Mouse (Mus musculus) C2C12 (cell line): Measurements from ENCODE around the gene Rab3gap2. TPM values are rescaled to one million over a fixed set of nuclear protein-coding genes. Genes with fewer than 3 reads are reported as not detected.

Experiments used
- H3K27me3 ChIP-seq: one replicate; pipeline ENCODE4 v1.6.1; 2011; ENCODE audit not compliant: control insufficient read depth, insufficient read depth, insufficient read length
- H3K36me3 ChIP-seq: one replicate; pipeline ENCODE4 v1.6.1; 2011; ENCODE audit not compliant: control insufficient read depth, insufficient read depth
- H3K4me3 ChIP-seq: one replicate; pipeline ENCODE4 v1.5.1; 2011; ENCODE audit warnings: mild to moderate bottlenecking, control low read depth; ENCODE audit not compliant: poor library complexity, insufficient read depth, severe bottlenecking
- H3K79me2 ChIP-seq: one replicate; pipeline ENCODE4 v1.6.1; 2011; ENCODE audit not compliant: control insufficient read depth, insufficient read depth
- H3K79me3 ChIP-seq: one replicate; pipeline ENCODE4 v1.6.1; 2011; ENCODE audit warnings: low read depth, control low read depth
- H3ac ChIP-seq: one replicate; pipeline ENCODE3; 2011; ENCODE audit warnings: low read depth; ENCODE audit not compliant: control insufficient read depth, insufficient read length
- CEBPB ChIP-seq: IDR thresholded peaks from one replicate; pipeline ENCODE4 v1.6.1; 2011; ENCODE audit warnings: low read depth, mild to moderate bottlenecking, control low read depth, moderate library complexity
- CTCF ChIP-seq: IDR thresholded peaks from one replicate; pipeline ENCODE4 v1.5.1; 2011; ENCODE audit not compliant: control insufficient read depth, insufficient read depth, insufficient read length
- FOSL1 ChIP-seq: IDR thresholded peaks from one replicate; pipeline ENCODE4 v1.8.0; 2011; ENCODE audit warnings: mild to moderate bottlenecking, low read length; ENCODE audit not compliant: poor library complexity, insufficient read depth, severe bottlenecking
- MAX ChIP-seq: IDR thresholded peaks from one replicate; pipeline ENCODE4 v1.6.1; 2011; ENCODE audit warnings: mild to moderate bottlenecking, control low read depth
- MYOD1 ChIP-seq: IDR thresholded peaks from one replicate; pipeline ENCODE4 v1.6.1; 2011; ENCODE audit warnings: low read depth; ENCODE audit not compliant: control insufficient read depth, insufficient read length
- MYOG ChIP-seq: IDR thresholded peaks from one replicate; pipeline ENCODE4 v1.6.1; 2011; ENCODE audit not compliant: control insufficient read depth, insufficient read length; ENCODE audit errors: extremely low read depth
- USF1 ChIP-seq: IDR thresholded peaks from one replicate; pipeline ENCODE4 v1.6.1; 2011; ENCODE audit warnings: low read depth, mild to moderate bottlenecking, control low read depth, moderate library complexity
- polyA plus RNA-seq: library from polyadenylated mRNA; unstranded; fragments of >200 nt; fragmentation: generic; extraction: Trizol; gene quantifications from one replicate; pipeline ENCODE4 v1.2.1, GENCODE M21; 2012; ENCODE audit warnings: missing spikeins

Rab3gap2 gene
- polyA plus RNA-seq, 1 experiment: 24.1 TPM

GRCm38 (mm10) chr1:185252351-185252750 lies 48.4 kb downstream of the Rab3gap2 start:
- Histone ChIP-seq H3K79me3 (no peaks in the 10 kb centered on the region), H3ac (no peak overlapping the region), H3K27me3 (no peaks in the 10 kb centered on the region), H3K4me3 (no peak overlapping the region), H3K79me2 (no peaks in the 10 kb centered on the region), H3K36me3 (peaks cover 56% of the 10 kb centered on the region)
- TF ChIP-seq USF1: no peak
- TF ChIP-seq FOSL1: no peak
- TF ChIP-seq MAX: no peak
- no peak for TF ChIP-seq MYOD1
- TF ChIP-seq CEBPB: no peak
- no peak for TF ChIP-seq CTCF
- no peak for TF ChIP-seq MYOG

- Histone ChIP-seq H3K79me2 (no peaks in the 10 kb centered on the region), H3K36me3 (peaks cover 50% of the 10 kb centered on the region), H3K79me3 (no peaks in the 10 kb centered on the region), H3K4me3 (no peak overlapping the region), H3ac (no peak overlapping the region), H3K27me3 (no peaks in the 10 kb centered on the region)
- TF ChIP-seq MAX: no peak
- no peak for TF ChIP-seq MYOD1
- no peak for TF ChIP-seq USF1
- no peak for TF ChIP-seq FOSL1
- no peak for TF ChIP-seq CTCF
- no peak for TF ChIP-seq CEBPB
These were observed 49.4 kb downstream of the Rab3gap2 start for GRCm38 (mm10) chr1:185253140-185253892.

GRCm38 (mm10) chr1:185255336-185255735 lies 51.4 kb downstream of the Rab3gap2 start:
- Histone ChIP-seq H3K27me3 (no peaks in the 10 kb centered on the region), H3K79me2 (no peaks in the 10 kb centered on the region), H3K4me3 (no peak overlapping the region), H3K36me3 (peaks cover 45% of the 10 kb centered on the region), H3ac (no peak overlapping the region), H3K79me3 (no peaks in the 10 kb centered on the region)
- no peak for TF ChIP-seq MYOG
- TF ChIP-seq FOSL1: no peak
- no peak for TF ChIP-seq CTCF
- TF ChIP-seq USF1: no peak
- no peak for TF ChIP-seq MYOD1
- TF ChIP-seq MAX: no peak
- TF ChIP-seq CEBPB: no peak

GRCm38 (mm10) chr1:185256753-185257152 lies 52.8 kb downstream of the Rab3gap2 start:
- TF ChIP-seq CTCF: no peak
- no peak for TF ChIP-seq MYOG
- no peak for TF ChIP-seq MYOD1
- peaks cover 47% of the 10 kb centered on the region for H3K36me3 ChIP-seq
- no peaks in the 10 kb centered on the region for H3K79me3 ChIP-seq

GRCm38 (mm10) chr1:185262565-185262964 lies 58.6 kb downstream of the Rab3gap2 start:
- no peak overlapping the region for H3ac ChIP-seq
- H3K79me2 ChIP-seq: no peaks in the 10 kb centered on the region
- no peak for TF ChIP-seq MAX
- no peak for TF ChIP-seq USF1
- no peak for TF ChIP-seq MYOD1
- no peak for TF ChIP-seq FOSL1
- TF ChIP-seq MYOG: no peak
- TF ChIP-seq CTCF: no peak
- no peaks in the 10 kb centered on the region for H3K79me3 ChIP-seq
- H3K27me3 ChIP-seq: no peaks in the 10 kb centered on the region
- peaks cover 55% of the 10 kb centered on the region for H3K36me3 ChIP-seq
- H3K4me3 ChIP-seq: no peak overlapping the region

More at GRCm38 (mm10) chr1:185256753-185257152, 52.8 kb downstream of the Rab3gap2 start:
- Histone ChIP-seq H3K79me2 (no peaks in the 10 kb centered on the region), H3ac (no peak overlapping the region), H3K4me3 (no peak overlapping the region), H3K27me3 (no peaks in the 10 kb centered on the region)

- Histone ChIP-seq H3ac (no peak overlapping the region), H3K36me3 (peaks cover 46% of the 10 kb centered on the region), H3K79me2 (no peaks in the 10 kb centered on the region), H3K4me3 (no peak overlapping the region), H3K27me3 (no peaks in the 10 kb centered on the region), H3K79me3 (no peaks in the 10 kb centered on the region)
- TF ChIP-seq USF1: no peak
- no peak for TF ChIP-seq CEBPB
- no peak for TF ChIP-seq MYOG
- TF ChIP-seq MYOD1: no peak
- TF ChIP-seq MAX: no peak
- no peak for TF ChIP-seq CTCF
- TF ChIP-seq FOSL1: no peak
These were observed 64.8 kb downstream of the Rab3gap2 start for GRCm38 (mm10) chr1:185268675-185269074.
